Mouse (Mus musculus): ENCODE results near the gene Slc2a9. TPM values are rescaled to one million over a fixed set of nuclear protein-coding genes. Genes with fewer than 3 reads are reported as not detected.

Slc2a9 gene
- total and polyA plus RNA-seq, 3 experiments: 1.6 to 2.8 (median 2.3) TPM

DNA sequence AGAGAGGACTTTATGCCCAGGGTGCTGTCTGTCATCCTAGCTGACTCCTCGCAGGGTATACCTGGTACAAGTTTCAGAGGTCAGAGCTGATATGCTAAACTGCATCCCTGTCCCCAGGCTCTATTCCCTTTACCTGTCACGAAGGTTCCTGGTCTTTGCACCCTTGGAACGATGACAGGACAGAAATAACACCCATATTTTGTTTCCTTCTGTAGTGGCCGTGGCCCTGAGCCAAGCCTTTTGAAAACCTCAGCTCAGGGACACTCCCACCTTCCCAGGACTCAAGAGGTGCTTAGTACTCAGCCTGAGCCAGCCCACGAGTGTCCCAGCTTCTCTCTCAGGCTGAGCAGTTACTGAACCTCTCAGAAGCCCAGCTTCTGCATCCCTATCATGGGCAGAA is 4.5 kb downstream of the Slc2a9 start:
- DNase-seq (ENCODE audit: extremely low read depth): no peak
- no peak for TF ChIP-seq E2F4 (IDR thresholded peaks at IDR 0.05; ENCODE audit: insufficient replicate concordance, low read depth, low read length)
- no peak for TF ChIP-seq MYC (IDR thresholded peaks at IDR 0.05; ENCODE audit: low read depth, low read length)
- no peak for TF ChIP-seq POLR2AphosphoS2 (IDR thresholded peaks at IDR 0.05; ENCODE audit: low read depth, low read length)
- no peak for TF ChIP-seq ZKSCAN1 (IDR thresholded peaks at IDR 0.05; ENCODE audit: borderline replicate concordance, low read depth, low read length)
- TF ChIP-seq NELFE (IDR thresholded peaks at IDR 0.05; ENCODE audit: low read depth, low read length): no peak
- no peak for TF ChIP-seq GABPA (IDR thresholded peaks at IDR 0.05; ENCODE audit: insufficient replicate concordance, low read depth, low read length)
- TF ChIP-seq HCFC1 (IDR thresholded peaks at IDR 0.05; ENCODE audit: low read depth, low read length): no peak
- no peak for TF ChIP-seq TCF12 (IDR thresholded peaks at IDR 0.05; ENCODE audit: low read depth, low read length)
- TF ChIP-seq ZMIZ1 (IDR thresholded peaks at IDR 0.05; ENCODE audit: low read depth, low read length): no peak
- TF ChIP-seq MXI1 (IDR thresholded peaks at IDR 0.05; ENCODE audit: low read depth, low read length): no peak
- TF ChIP-seq ETS1 (conservative IDR thresholded peaks at IDR 0.05; ENCODE audit: low read depth, low read length): no peak
- TF ChIP-seq JUND (conservative IDR thresholded peaks at IDR 0.05; ENCODE audit: low read depth, low read length): no peak
- TF ChIP-seq NRF1 (IDR thresholded peaks at IDR 0.05; ENCODE audit: low read depth, low read length): no peak
- TF ChIP-seq SMC3 (IDR thresholded peaks at IDR 0.05; ENCODE audit: low read depth, low read length): no peak
- TF ChIP-seq IRF4 (IDR thresholded peaks at IDR 0.05; ENCODE audit: low read depth, low read length): no peak
- TF ChIP-seq BHLHE40 (IDR thresholded peaks at IDR 0.05; ENCODE audit: low read depth, low read length): no peak
- no peak for TF ChIP-seq CHD2 (IDR thresholded peaks at IDR 0.05; ENCODE audit: low read length)
- H3K36me3 ChIP-seq (replicated peaks in 1 of 2; ENCODE audit: control insufficient read depth in 1 of 2, insufficient read depth in 1 of 2, low read length in 1 of 2): no peaks in the 10 kb centered on the region
- dilution Hi-C loops (cut with MboI; ENCODE audit: extremely low pct_ligation_motif_present, extremely low pct_unique_long_range_greater_than_20kb, low sequenced_read_pairs) (no loop called here), in situ Hi-C loops (cut with MboI; ENCODE audit: low pct_ligation_motif_present, low pct_unique_long_range_greater_than_20kb, low sequenced_read_pairs) (no loop called here)
- H3K4me1 ChIP-seq (ENCODE audit: control insufficient read depth in 1 of 2, insufficient read depth in 2 of 2): peaks cover 0 to 33% of the 10 kb centered on the region in 2 experiments; a peak in 2 of 4 replicates
- H3K9me3 ChIP-seq (replicated peaks; ENCODE audit: low read length): peaks cover 6% of the 10 kb centered on the region
- no peaks in the 10 kb centered on the region for H3K27me3 ChIP-seq (replicated peaks)
- H3K79me2 ChIP-seq (replicated peaks; ENCODE audit: control insufficient read depth, extremely low read depth, insufficient read depth, poor library complexity, severe bottlenecking): no peaks in the 10 kb centered on the region
- no peak overlapping the region for H3K9ac ChIP-seq (ENCODE audit: insufficient read depth, low read depth)
- no peak overlapping the region for H3K4me3 ChIP-seq (replicated peaks in 1 of 3; ENCODE audit: low read depth in 2 of 3, low read length in 2 of 3, poor library complexity in 1 of 3)
- no peak overlapping the region for H3K4me2 ChIP-seq (ENCODE audit: insufficient read depth, low read depth, poor library complexity, severe bottlenecking)
- no peak overlapping the region for H3K27ac ChIP-seq (ENCODE audit: insufficient read depth, low read depth)

DNA sequence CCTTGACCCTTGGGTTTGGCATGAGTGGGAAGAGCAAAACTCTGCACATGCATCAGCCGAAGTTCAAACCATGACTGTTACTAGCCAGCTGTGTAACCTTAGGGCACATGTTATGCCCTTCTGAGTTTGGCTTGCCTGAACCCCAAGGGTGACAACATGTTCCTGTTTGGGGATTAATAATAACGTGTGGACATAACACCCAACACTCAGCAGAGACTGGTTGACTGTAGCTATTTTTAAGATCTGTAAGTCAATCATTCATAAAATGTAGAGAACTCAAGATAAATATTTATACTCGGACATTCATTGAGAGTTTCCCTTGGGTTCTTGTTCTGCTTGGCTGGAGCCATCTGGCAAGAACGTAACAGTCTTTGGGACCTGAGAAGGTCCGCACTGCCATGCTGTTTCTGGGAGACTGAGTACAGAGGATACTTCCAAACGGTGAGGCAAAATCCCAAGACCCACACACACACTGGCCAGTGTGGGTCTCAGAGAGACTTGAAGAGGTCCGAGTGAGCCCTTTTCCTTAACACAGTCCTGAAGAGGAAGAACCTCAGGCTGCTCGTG is 6.4 kb downstream of the Slc2a9 start:
- Histone ChIP-seq H3K9me3 (replicated peaks; ENCODE audit: low read length) (peaks cover 6% of the 10 kb centered on the region), H3K27me3 (replicated peaks) (no peaks in the 10 kb centered on the region), H3K4me3 (replicated peaks in 1 of 3; ENCODE audit: low read depth in 2 of 3, low read length in 2 of 3, poor library complexity in 1 of 3) (no peak overlapping the region), H3K79me2 (replicated peaks; ENCODE audit: control insufficient read depth, extremely low read depth, insufficient read depth, poor library complexity, severe bottlenecking) (no peaks in the 10 kb centered on the region), H3K27ac (ENCODE audit: insufficient read depth, low read depth) (no peak overlapping the region), H3K9ac (ENCODE audit: insufficient read depth, low read depth) (no peak overlapping the region), H3K36me3 (replicated peaks in 1 of 2; ENCODE audit: control insufficient read depth in 1 of 2, insufficient read depth in 1 of 2, low read length in 1 of 2) (no peaks in the 10 kb centered on the region), H3K4me2 (ENCODE audit: insufficient read depth, low read depth, poor library complexity, severe bottlenecking) (no peak overlapping the region), H3K4me1 (ENCODE audit: control insufficient read depth in 1 of 2, insufficient read depth in 2 of 2) (peaks cover 0 to 32% of the 10 kb centered on the region in 2 experiments; a peak in 2 of 4 replicates)
- in situ Hi-C loops (cut with MboI; ENCODE audit: low pct_ligation_motif_present, low pct_unique_long_range_greater_than_20kb, low sequenced_read_pairs) (no loop called here), dilution Hi-C loops (cut with MboI; ENCODE audit: extremely low pct_ligation_motif_present, extremely low pct_unique_long_range_greater_than_20kb, low sequenced_read_pairs) (no loop called here)
- TF ChIP-seq IRF4 (IDR thresholded peaks at IDR 0.05; ENCODE audit: low read depth, low read length) (no peak), MAX (IDR thresholded peaks at IDR 0.05; ENCODE audit: low read length) (no peak), ZMIZ1 (IDR thresholded peaks at IDR 0.05; ENCODE audit: low read depth, low read length) (no peak), KAT2A (IDR thresholded peaks at IDR 0.05; ENCODE audit: insufficient replicate concordance, low read length) (no peak), ZKSCAN1 (IDR thresholded peaks at IDR 0.05; ENCODE audit: borderline replicate concordance, low read depth, low read length) (no peak), MAFK (IDR thresholded peaks at IDR 0.05; ENCODE audit: insufficient replicate concordance, low read length) (no peak), MAZ (IDR thresholded peaks at IDR 0.05; ENCODE audit: low read depth, low read length) (no peak), CHD1 (IDR thresholded peaks at IDR 0.05; ENCODE audit: low read depth, low read length) (no peak)
- DNase-seq (ENCODE audit: extremely low read depth): no peak

All from CH12.LX (cell line).